Mouse (Mus musculus) bone marrow, adult 2 months (tissue): ENCODE measurements around the gene Minpp1.

ENCODE experiments used
- CTCF ChIP-seq: fragments of 200-500 bp; IDR thresholded peaks from 2 replicates; pipeline ENCODE4 v1.5.1; 2011; ENCODE audit warnings: low read length, control low read depth; ENCODE audit not compliant: control insufficient read depth, insufficient read depth
- POLR2A ChIP-seq: fragments of 200-500 bp; IDR thresholded peaks from 2 replicates; pipeline ENCODE4 v1.6.1; 2011; ENCODE audit warnings: low read depth, mild to moderate bottlenecking, control low read depth, low read length, borderline replicate concordance; ENCODE audit not compliant: control insufficient read depth

GRCm38 (mm10) chr19:32522753-32523307 lies 37.3 kb downstream of the Minpp1 start:
- no peak for TF ChIP-seq POLR2A
- no peak for TF ChIP-seq CTCF
